Mouse (Mus musculus) midbrain, embryonic 16.5 days (tissue): Measurements from ENCODE around the gene Ppdpf. TPM values are rescaled to one million over a fixed set of nuclear protein-coding genes. Genes with fewer than 3 reads are reported as not detected.
A peak's percentile ranks its signal among the peaks of the same experiment; 100 is the strongest.

Source experiments
- ATAC-seq: fragments of 200-750 bp; cut with Nextera tagmentation; 2 replicates; pipeline ENCODE4 v1.8.0; 2017; ENCODE audit warnings: moderate TSS enrichment
- H3K27ac ChIP-seq: fragments of 300-500 bp; sonication (generic); 2 replicates; pipeline ENCODE4 v1.5.1; 2014; ENCODE audit warnings: mild to moderate bottlenecking, low read length, mixed read lengths
- H3K27me3 ChIP-seq: fragments of 300-500 bp; sonication (generic); 2 replicates; pipeline ENCODE4 v1.6.1; 2014; ENCODE audit warnings: low read depth, low read length, mixed read lengths; ENCODE audit not compliant: control insufficient read depth, insufficient read depth
- H3K36me3 ChIP-seq: fragments of 300-500 bp; sonication (generic); 2 replicates; pipeline ENCODE4 v1.6.1; 2014; ENCODE audit warnings: mild to moderate bottlenecking, low read length, moderate library complexity, mixed read lengths; ENCODE audit not compliant: control insufficient read depth, insufficient read depth
- H3K4me1 ChIP-seq: fragments of 300-500 bp; sonication (generic); 2 replicates; pipeline ENCODE4 v1.6.1; 2014; ENCODE audit warnings: mild to moderate bottlenecking, low read length, mixed read lengths; ENCODE audit not compliant: control insufficient read depth, insufficient read depth
- H3K4me2 ChIP-seq: fragments of 300-500 bp; sonication (generic); 2 replicates; pipeline ENCODE4 v1.6.1; 2014; ENCODE audit warnings: mild to moderate bottlenecking, low read length, mixed read lengths
- H3K4me3 ChIP-seq: fragments of 300-500 bp; sonication (generic); 2 replicates; pipeline ENCODE4 v1.5.1; 2014; ENCODE audit warnings: low read depth, mild to moderate bottlenecking, low read length, moderate library complexity, mixed read lengths
- H3K9ac ChIP-seq: fragments of 300-500 bp; sonication (generic); 2 replicates; pipeline ENCODE4 v1.6.1; 2014; ENCODE audit warnings: low read depth, low read length, mixed read lengths
- H3K9me3 ChIP-seq: fragments of 300-500 bp; sonication (generic); replicated peaks from 2 replicates; pipeline ENCODE4 v1.6.1; 2014; ENCODE audit warnings: mild to moderate bottlenecking, low read length, mixed read lengths; ENCODE audit not compliant: control insufficient read depth, poor library complexity, severe bottlenecking
- WGBS: fragments of 180-500 bp; shearing (Covaris S2); extraction: QIAGEN DNeasy Blood & Tissue Kit; methylation state at CpG from one replicate; pipeline ENCODE4 v1.1.7; 2014; 5-methylcytosine and 5-hydroxymethylcytosine counted together
- polyA plus RNA-seq: library from polyadenylated mRNA; unstranded; fragments of >200 nt; fragmentation: Nextera tagmentation; extraction: Ambion mirVana; gene quantifications from 2 replicates; pipeline ENCODE4 v1.2.1, GENCODE M21; 2015

Gene Ppdpf
- polyA plus RNA-seq, 1 experiment from 2014 or later = 407 TPM

DNA sequence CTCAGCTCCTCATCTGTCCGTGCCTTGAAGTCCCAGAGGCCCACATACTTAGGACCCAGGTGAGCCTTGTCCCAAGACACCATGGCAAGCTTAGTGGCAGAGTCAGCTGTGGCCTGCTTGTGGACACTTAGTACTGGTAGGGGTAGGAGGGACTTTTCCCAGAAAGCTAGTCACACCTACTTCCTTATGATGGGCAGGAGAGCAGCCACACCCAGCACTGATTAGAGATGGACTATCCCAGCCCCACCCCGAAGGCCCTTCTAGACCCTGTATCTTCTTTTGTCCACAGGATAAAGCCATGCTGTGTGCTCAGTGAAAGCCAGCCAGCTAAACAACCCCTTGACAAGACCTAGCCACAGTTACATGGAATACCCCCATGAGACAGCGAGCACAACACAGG lies 15.4 kb downstream of the Ppdpf start, which contains the start of gene Ptk6:
TSS of gene Ptk6 (minus strand) at position 368 of the 400 bp plus-strand sequence.
- Histone ChIP-seq H3K27me3 (no peaks in the 10 kb centered on the region), H3K27ac (no peak within 1 kb of the TSS), H3K4me3 (no peak within 1 kb of the TSS), H3K9ac (no peak within 1 kb of the TSS), H3K4me1 (no peaks in the 10 kb centered on the region), H3K4me2 (no peak within 1 kb of the TSS), H3K9me3 (no peaks in the 10 kb centered on the region), H3K36me3 (no peaks in the 10 kb centered on the region)
- WGBS = 90% methylated on average over 3 of the region's 3 CpGs
- no peak for ATAC-seq

DNA sequence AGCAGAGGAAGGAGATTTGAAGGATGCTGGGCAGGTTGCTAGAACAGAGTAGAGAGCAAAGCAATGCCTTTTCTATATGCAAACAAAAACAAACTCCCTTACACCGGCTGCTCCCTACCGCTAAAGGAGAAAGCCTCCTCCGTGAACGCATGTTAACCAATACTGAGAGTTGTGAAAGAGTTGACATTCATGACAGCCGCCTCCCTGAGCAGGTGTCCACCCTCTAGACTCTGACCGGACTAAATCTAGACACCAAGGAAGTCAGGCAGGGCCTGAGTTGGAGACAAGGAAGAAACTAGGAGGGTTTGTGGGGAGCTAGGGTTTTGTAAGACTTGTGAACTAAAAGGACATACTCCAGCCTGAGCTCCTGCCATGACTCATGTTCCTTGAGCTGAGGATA lies 15.8 kb downstream of the Ppdpf start:
- Histone ChIP-seq H3K27me3 (no peaks in the 10 kb centered on the region), H3K9me3 (no peaks in the 10 kb centered on the region), H3K27ac (no peak overlapping the region), H3K4me3 (no peak overlapping the region), H3K36me3 (no peaks in the 10 kb centered on the region), H3K4me1 (no peaks in the 10 kb centered on the region), H3K9ac (no peak overlapping the region), H3K4me2 (no peak overlapping the region)
- no peak for ATAC-seq
- 80% methylated on average over 6 of the region's 6 CpGs for WGBS

DNA sequence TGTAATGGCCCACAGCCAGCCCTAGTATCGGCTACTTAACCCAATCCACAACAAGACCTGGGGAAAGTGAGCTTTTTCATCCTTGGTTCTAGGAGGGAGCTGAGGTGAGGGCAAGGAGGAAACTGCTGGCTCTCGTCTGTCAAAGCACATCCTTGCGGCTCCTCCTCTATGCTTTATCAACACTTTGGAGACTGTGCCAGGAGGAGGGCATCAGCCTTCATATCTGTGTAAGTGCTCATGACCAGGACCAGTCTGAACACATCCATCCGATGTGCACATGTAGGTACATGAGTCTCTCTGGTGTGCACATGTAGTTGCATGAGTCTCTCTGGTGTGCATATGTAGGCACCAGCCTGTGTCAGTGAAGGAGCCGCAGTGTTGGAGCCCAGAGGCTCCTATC lies 18.6 kb downstream of the Ppdpf start:
- 0 out of 2 replicates have a peak, but pooled peaks cover 2% of the 10 kb centered on the region for H3K27me3 ChIP-seq
- H3K9me3 ChIP-seq = no peaks in the 10 kb centered on the region
- no peaks in the 10 kb centered on the region for H3K36me3 ChIP-seq
- no peak for ATAC-seq
- H3K4me2 ChIP-seq = no peak overlapping the region
- H3K9ac ChIP-seq = no peak overlapping the region
- WGBS = 92% methylated on average over 5 of the region's 5 CpGs
- no peak overlapping the region for H3K4me3 ChIP-seq
- no peaks in the 10 kb centered on the region for H3K4me1 ChIP-seq
- no peak overlapping the region for H3K27ac ChIP-seq

GRCm38 (mm10) chr2:181206118-181206517 lies 19.1 kb downstream of the Ppdpf start:
- H3K9me3 ChIP-seq = no peaks in the 10 kb centered on the region
- H3K36me3 ChIP-seq = no peaks in the 10 kb centered on the region
- no peak overlapping the region for H3K27ac ChIP-seq
- no peak overlapping the region for H3K4me2 ChIP-seq
- H3K9ac ChIP-seq = no peak overlapping the region
- 85% methylated on average over 9 of the region's 9 CpGs for WGBS
- ATAC-seq = no peak
- no peaks in the 10 kb centered on the region for H3K4me1 ChIP-seq
- H3K4me3 ChIP-seq = no peak overlapping the region
- peaks cover 2% of the 10 kb centered on the region; the same call in 1 of the 2 replicates for H3K27me3 ChIP-seq

- no peaks in the 10 kb centered on the region for H3K36me3 ChIP-seq
- H3K27ac ChIP-seq = no peak overlapping the region
- peak overlapping the region; percentile 28 for H3K4me3 ChIP-seq
- no peaks in the 10 kb centered on the region for H3K9me3 ChIP-seq
- WGBS = 3% methylated on average over 34 of the region's 34 CpGs
- H3K27me3 ChIP-seq = peaks cover 34% of the 10 kb centered on the region
- H3K4me1 ChIP-seq = peaks cover 7% of the 10 kb centered on the region; the same call in 1 of the 2 replicates
- peak overlapping the region; percentile 15 for H3K9ac ChIP-seq
- no peak for ATAC-seq
- H3K4me2 ChIP-seq = peak overlapping the region; percentile 53
Measured at GRCm38 (mm10) chr2:181212389-181213020, 25.5 kb downstream of the Ppdpf start.

DNA sequence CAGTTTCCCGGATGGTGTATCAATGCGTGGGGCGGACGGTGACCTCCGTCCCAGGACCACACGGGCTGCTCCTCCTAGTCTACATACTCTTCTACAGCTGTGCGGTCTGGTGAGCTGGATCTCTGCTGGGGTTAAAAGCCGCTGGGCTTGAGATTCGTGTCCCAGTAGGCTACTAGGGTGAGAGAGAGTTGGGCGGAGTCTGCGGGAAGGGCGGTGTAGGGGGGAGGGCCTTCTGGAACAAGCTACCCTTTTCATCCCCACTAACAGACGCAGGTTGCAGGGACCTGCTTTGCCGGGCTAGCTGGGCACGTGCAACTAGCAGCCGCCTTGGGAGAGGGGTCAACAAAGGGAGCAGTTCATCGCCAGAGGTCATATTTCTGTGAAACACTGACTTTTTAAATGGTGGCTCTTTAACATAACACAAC lies 26.0 kb downstream of the Ppdpf start, which contains the start of gene Srms:
TSS of gene Srms (minus strand) at position 165 of the 425 bp plus-strand sequence.
- Histone ChIP-seq H3K27ac (no peak within 1 kb of the TSS), H3K36me3 (no peaks in the 10 kb centered on the region), H3K4me1 (peaks cover 7% of the 10 kb centered on the region; the same call in 1 of the 2 replicates), H3K4me2 (peak within 1 kb of the TSS; percentile 53), H3K9ac (peak within 1 kb of the TSS; percentile 15), H3K4me3 (peak within 1 kb of the TSS; percentile 28), H3K9me3 (no peaks in the 10 kb centered on the region), H3K27me3 (peaks cover 34% of the 10 kb centered on the region)
- no peak for ATAC-seq
- 2% methylated on average over 17 of the region's 17 CpGs for WGBS

DNA sequence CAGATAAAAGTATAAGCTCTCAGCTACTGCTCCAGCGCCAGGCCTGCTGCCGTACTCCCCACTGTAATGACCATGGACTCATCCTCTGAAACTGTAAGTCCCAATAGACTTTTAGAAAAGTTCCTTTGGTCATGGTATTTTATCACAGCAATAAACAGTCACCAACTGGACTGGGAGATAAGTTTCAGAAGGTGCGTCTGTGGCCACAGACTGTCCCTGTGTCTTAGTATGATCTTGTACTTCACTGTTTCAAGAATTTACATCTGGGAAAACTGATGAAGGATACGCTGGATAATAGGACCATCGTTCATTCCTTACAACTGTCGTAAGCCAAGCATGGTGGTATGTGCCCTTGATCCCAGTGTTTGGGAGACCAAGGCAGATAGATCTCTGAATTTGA lies 29.0 kb downstream of the Ppdpf start:
- 93% methylated on average over 6 of the region's 6 CpGs for WGBS

GRCm38 (mm10) chr2:181218881-181219485 lies 31.9 kb downstream of the Ppdpf start:
- Histone ChIP-seq H3K4me2 (no peak overlapping the region), H3K9me3 (no peaks in the 10 kb centered on the region), H3K27ac (no peak overlapping the region), H3K27me3 (peaks cover 5% of the 10 kb centered on the region; the same call in 1 of the 2 replicates), H3K4me1 (peaks cover 8% of the 10 kb centered on the region; the same call in 1 of the 2 replicates), H3K4me3 (no peak overlapping the region), H3K9ac (no peak overlapping the region), H3K36me3 (no peaks in the 10 kb centered on the region)
- ATAC-seq = no peak
- 65% methylated on average over 5 of the region's 5 CpGs for WGBS

More for the DNA sequence above, 29.0 kb downstream of the Ppdpf start:
- Histone ChIP-seq H3K36me3 (no peaks in the 10 kb centered on the region), H3K27ac (no peak overlapping the region), H3K4me3 (no peak overlapping the region), H3K27me3 (peaks cover 32% of the 10 kb centered on the region), H3K4me1 (peaks cover 15% of the 10 kb centered on the region; the same call in 1 of the 2 replicates), H3K9me3 (no peaks in the 10 kb centered on the region), H3K4me2 (no peak overlapping the region), H3K9ac (no peak overlapping the region)
- no peak for ATAC-seq
